Mouse (Mus musculus) midbrain, embryonic 15.5 days (tissue): Measurements from ENCODE around the gene Syt12. TPM values are rescaled to one million over a fixed set of nuclear protein-coding genes. Genes with fewer than 3 reads are reported as not detected.
A peak's percentile ranks its signal among the peaks of the same experiment; 100 is the strongest.
"Not testable (repeated sequence)": the region's sequence is repeated elsewhere in the genome, so short reads cannot be mapped to it uniquely, and the experiment has no call there.

ENCODE experiments used
- ATAC-seq: fragments of 200-750 bp; cut with Nextera tagmentation; replicated peaks from 2 replicates; pipeline ENCODE4 v1.8.0; 2017; ENCODE audit warnings: moderate TSS enrichment
- H3K27ac ChIP-seq: fragments of 300-500 bp; sonication (generic); 2 replicates; pipeline ENCODE4 v1.5.1; 2015; ENCODE audit warnings: mild to moderate bottlenecking, inconsistent platforms
- H3K27me3 ChIP-seq: fragments of 300-500 bp; sonication (generic); replicated peaks from 2 replicates; pipeline ENCODE4 v1.6.1; 2015; ENCODE audit warnings: inconsistent platforms
- H3K36me3 ChIP-seq: fragments of 300-500 bp; sonication (generic); replicated peaks from 2 replicates; pipeline ENCODE4 v1.6.1; 2015; ENCODE audit warnings: inconsistent platforms
- H3K4me1 ChIP-seq: fragments of 300-500 bp; sonication (generic); 2 replicates; pipeline ENCODE4 v1.6.1; 2015; ENCODE audit warnings: inconsistent platforms
- H3K4me2 ChIP-seq: fragments of 300-500 bp; sonication (generic); 2 replicates; pipeline ENCODE4 v1.6.1; 2015; ENCODE audit warnings: inconsistent platforms, mild to moderate bottlenecking, moderate library complexity
- H3K4me3 ChIP-seq: fragments of 300-500 bp; sonication (generic); 2 replicates; pipeline ENCODE4 v1.5.1; 2015; ENCODE audit warnings: mild to moderate bottlenecking, inconsistent platforms
- H3K9ac ChIP-seq: fragments of 300-500 bp; sonication (generic); 2 replicates; pipeline ENCODE4 v1.6.1; 2015; ENCODE audit warnings: mild to moderate bottlenecking, inconsistent platforms
- H3K9me3 ChIP-seq: fragments of 300-500 bp; sonication (generic); 2 replicates; pipeline ENCODE4 v1.6.1; 2016; ENCODE audit warnings: inconsistent platforms
- WGBS: fragments of 180-500 bp; shearing (Covaris S2); methylation state at CpG from one replicate; pipeline ENCODE4 v1.1.7; 2015; ENCODE audit warnings: mixed read lengths; 5-methylcytosine and 5-hydroxymethylcytosine counted together
- polyA plus RNA-seq: library from polyadenylated mRNA; unstranded; fragments of >200 nt; fragmentation: Nextera tagmentation; extraction: Ambion mirVana; gene quantifications from 2 replicates; pipeline ENCODE4 v1.2.1, GENCODE M21; 2015

The Syt12 gene
- polyA plus RNA-seq, 1 experiment from 2014 or later = 3.6 TPM

DNA sequence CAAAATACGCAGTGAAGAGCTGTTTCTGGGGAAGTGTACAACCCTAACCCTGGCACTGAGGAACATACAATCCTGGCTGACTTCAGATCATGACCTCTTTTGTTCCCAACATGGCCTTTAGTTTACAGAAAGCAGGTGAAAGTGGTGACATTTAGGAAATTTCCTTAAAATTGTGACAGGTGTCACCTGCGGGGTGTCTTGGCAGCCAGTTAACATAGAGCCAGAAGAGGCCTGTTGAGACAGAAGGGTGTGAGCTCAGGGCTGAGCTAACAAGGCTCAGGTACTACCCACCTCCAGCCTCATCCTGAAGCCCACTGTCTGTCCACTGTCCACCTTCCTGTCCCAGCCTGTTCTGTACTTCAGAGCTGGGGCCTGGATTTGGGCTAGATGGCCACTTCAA lies 2.8 kb upstream of the Syt12 start:
- H3K4me2 ChIP-seq = no peak overlapping the region
- WGBS = 89% methylated on average over 2 of the region's 2 CpGs
- no peak overlapping the region for H3K9ac ChIP-seq
- no peak for ATAC-seq
- no peaks in the 10 kb centered on the region for H3K9me3 ChIP-seq
- H3K36me3 ChIP-seq = no peaks in the 10 kb centered on the region
- peaks cover 30% of the 10 kb centered on the region for H3K27me3 ChIP-seq
- H3K4me1 ChIP-seq = peaks cover 13% of the 10 kb centered on the region
- H3K27ac ChIP-seq = no peak overlapping the region
- no peak overlapping the region for H3K4me3 ChIP-seq

DNA sequence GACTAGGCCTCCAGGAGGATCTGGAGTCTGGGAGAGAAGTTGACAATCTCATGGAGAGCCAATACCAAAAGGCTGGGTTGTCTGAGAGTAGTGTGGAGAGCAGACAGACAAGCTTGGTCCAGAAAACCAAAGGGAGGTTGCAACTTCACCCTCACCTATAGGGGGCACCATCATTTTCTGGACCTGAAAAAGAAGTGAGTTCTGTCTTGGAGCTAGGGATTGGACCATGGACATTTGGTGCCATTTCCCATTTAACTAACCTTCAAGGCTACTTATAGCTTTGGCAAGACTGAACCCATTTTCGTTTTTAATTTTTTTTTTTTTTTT lies 906 bp upstream of the Syt12 start:
- Histone ChIP-seq H3K4me3 (no peak overlapping the region), H3K9me3 (no peaks in the 10 kb centered on the region), H3K4me2 (no peak overlapping the region), H3K27ac (no peak overlapping the region), H3K36me3 (no peaks in the 10 kb centered on the region), H3K9ac (no peak overlapping the region), H3K27me3 (peaks cover 31% of the 10 kb centered on the region), H3K4me1 (peaks cover 13% of the 10 kb centered on the region)
- no peak for ATAC-seq
- WGBS = 33% methylated on average over 1 of the region's 1 CpGs

DNA sequence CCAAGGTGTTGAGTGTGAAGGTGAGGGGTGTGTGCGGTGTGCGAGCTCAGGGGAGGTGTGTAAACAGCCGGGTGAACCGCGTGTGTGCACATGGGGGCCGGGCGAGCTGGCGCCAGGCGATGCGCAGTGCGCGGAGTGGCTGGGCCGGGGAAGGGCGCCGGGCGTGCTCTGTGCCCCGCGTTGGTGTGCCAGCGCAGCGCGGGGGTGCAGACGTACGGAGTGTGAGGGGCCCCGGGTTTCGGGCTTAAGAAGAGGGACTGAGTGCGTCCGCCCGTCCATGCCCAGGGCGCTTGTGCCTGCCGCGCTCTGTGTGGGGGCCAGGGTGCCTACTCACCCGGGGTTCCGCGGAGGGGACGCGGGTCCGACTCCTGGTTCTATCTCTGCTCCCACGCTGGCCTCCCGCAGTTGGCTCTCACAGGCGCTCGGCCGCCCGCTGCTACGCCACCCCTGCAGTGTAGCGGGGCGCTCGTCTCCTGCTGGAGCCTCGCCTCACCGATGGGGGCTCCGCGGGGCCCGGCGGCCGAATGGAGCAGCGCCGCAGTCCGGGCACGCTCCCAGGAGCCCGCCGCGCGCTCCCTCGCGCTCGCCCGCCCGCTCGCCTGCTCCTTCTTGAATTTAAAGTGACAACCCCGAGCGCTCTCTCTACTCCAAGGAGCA lies 518 bp downstream of the Syt12 start:
- Histone ChIP-seq H3K9ac (peak overlapping the region; percentile 53), H3K4me1 (peaks cover 13% of the 10 kb centered on the region), H3K9me3 (no peaks in the 10 kb centered on the region), H3K27ac (0 out of 2 replicates have a peak overlapping the region, but pooled peaks have one; percentile 17), H3K4me2 (peak overlapping the region; percentile 99), H3K27me3 (peaks cover 31% of the 10 kb centered on the region), H3K4me3 (peak overlapping the region; percentile 58), H3K36me3 (no peaks in the 10 kb centered on the region)
- peak; percentile 81 for ATAC-seq
- under 1% methylated on average over 70 of the region's 70 CpGs for WGBS

DNA sequence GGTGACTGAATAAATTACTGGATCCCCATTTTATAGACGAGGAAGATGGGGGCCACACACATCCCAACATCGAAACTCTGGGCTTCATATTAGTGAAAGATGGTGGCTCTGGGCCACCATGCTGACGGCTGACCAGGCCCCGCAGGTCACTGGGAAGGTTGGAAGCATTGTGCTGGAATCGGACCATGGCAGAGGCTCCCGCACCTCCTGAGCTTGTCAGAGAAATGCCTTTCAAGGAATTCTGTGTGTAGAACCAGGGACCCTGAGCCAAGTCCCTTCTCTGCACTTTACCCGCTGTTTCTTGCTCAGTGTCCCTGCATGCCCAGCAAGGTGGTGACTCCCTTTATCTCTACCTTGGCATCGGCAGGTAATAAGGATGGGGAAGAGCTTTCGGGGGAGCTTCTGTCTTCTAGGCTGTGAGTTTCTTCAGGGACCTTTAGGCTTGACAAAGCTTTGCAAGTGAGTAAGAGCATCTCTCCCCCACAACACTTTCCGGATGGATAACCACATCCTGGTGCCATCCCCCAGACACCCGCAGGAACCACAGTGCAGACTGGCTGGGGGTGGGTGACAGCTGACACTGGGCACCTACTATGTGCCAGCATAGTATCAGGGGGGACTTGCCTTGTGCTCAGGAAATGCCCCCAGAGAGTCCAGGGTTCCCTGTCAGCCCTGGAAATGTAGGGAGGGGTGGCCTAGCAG lies 1.9 kb downstream of the Syt12 start:
- no peaks in the 10 kb centered on the region for H3K9me3 ChIP-seq
- peaks cover 31% of the 10 kb centered on the region for H3K27me3 ChIP-seq
- H3K27ac ChIP-seq = no peak overlapping the region
- H3K4me3 ChIP-seq = no peak overlapping the region
- H3K4me2 ChIP-seq = no peak overlapping the region
- H3K4me1 ChIP-seq = peaks cover 13% of the 10 kb centered on the region
- no peaks in the 10 kb centered on the region for H3K36me3 ChIP-seq
- H3K9ac ChIP-seq = no peak overlapping the region
- ATAC-seq = no peak
- 78% methylated on average over 11 of the region's 11 CpGs for WGBS

- ATAC-seq = no peak
- H3K9ac ChIP-seq = no peak overlapping the region
- no peaks in the 10 kb centered on the region for H3K9me3 ChIP-seq
- WGBS = 54% methylated on average over 3 of the region's 3 CpGs
- no peak overlapping the region for H3K4me3 ChIP-seq
- H3K4me1 ChIP-seq = peaks cover 13% of the 10 kb centered on the region
- H3K36me3 ChIP-seq = no peaks in the 10 kb centered on the region
- no peak overlapping the region for H3K4me2 ChIP-seq
- peaks cover 31% of the 10 kb centered on the region for H3K27me3 ChIP-seq
- no peak overlapping the region for H3K27ac ChIP-seq
These were observed 2.5 kb downstream of the Syt12 start for GRCm38 (mm10) chr19:4474739-4475138.

- H3K4me1 ChIP-seq = peaks cover 13% of the 10 kb centered on the region
- no peak overlapping the region for H3K4me2 ChIP-seq
- H3K27ac ChIP-seq = no peak overlapping the region
- H3K4me3 ChIP-seq = no peak overlapping the region
- no peaks in the 10 kb centered on the region for H3K36me3 ChIP-seq
- 92% methylated on average over 5 of the region's 5 CpGs for WGBS
- H3K9me3 ChIP-seq = no peaks in the 10 kb centered on the region
- no peak overlapping the region for H3K9ac ChIP-seq
- peaks cover 27% of the 10 kb centered on the region for H3K27me3 ChIP-seq
- no peak for ATAC-seq
These were observed 3.7 kb downstream of the Syt12 start for GRCm38 (mm10) chr19:4473549-4473948.

DNA sequence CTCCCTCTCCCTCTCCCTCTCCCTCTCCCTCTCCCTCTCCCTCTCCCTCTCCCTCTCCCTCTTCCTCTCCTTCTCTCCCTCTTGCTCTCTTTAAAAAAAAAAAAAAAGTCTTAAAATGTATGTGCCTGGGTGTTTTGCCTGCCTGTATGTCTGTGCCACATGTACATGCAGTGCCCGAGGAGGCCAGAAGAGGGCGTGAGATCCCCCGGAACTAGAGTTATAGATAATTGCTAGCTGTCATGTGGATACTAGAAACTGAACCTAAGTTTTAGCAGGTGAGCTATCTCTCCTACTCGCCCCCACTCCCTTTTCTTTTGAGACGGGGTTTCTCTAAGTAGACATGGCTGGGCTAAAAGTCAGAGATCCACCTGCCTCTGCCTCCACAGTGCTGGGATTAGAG lies 8.9 kb downstream of the Syt12 start:
- Histone ChIP-seq H3K36me3 (no peaks in the 10 kb centered on the region), H3K4me3 (no peak overlapping the region), H3K4me2 (no peak overlapping the region), H3K9me3 (no peaks in the 10 kb centered on the region), H3K27me3 (no peaks in the 10 kb centered on the region), H3K4me1 (no peaks in the 10 kb centered on the region), H3K27ac (no peak overlapping the region), H3K9ac (no peak overlapping the region)
- WGBS = 41% methylated on average over 5 of the region's 5 CpGs
- no peak for ATAC-seq

- H3K36me3 ChIP-seq = no peaks in the 10 kb centered on the region
- H3K9ac ChIP-seq = no peak overlapping the region
- H3K4me2 ChIP-seq = no peak overlapping the region
- ATAC-seq = no peak
- H3K4me1 ChIP-seq = no peaks in the 10 kb centered on the region
- no peaks in the 10 kb centered on the region for H3K9me3 ChIP-seq
- H3K4me3 ChIP-seq = no peak overlapping the region
- no peaks in the 10 kb centered on the region for H3K27me3 ChIP-seq
- no peak overlapping the region for H3K27ac ChIP-seq
- WGBS = 91% methylated on average over 4 of the region's 4 CpGs
These were observed 12.6 kb downstream of the Syt12 start for GRCm38 (mm10) chr19:4464666-4465065.

- no peaks in the 10 kb centered on the region for H3K9me3 ChIP-seq
- H3K9ac ChIP-seq = no peak overlapping the region
- H3K4me1 ChIP-seq = no peaks in the 10 kb centered on the region
- no peaks in the 10 kb centered on the region for H3K27me3 ChIP-seq
- H3K36me3 ChIP-seq = no peaks in the 10 kb centered on the region
- ATAC-seq = no peak
- H3K4me3 ChIP-seq = no peak overlapping the region
- no peak overlapping the region for H3K4me2 ChIP-seq
- 83% methylated on average over 8 of the region's 8 CpGs for WGBS
- no peak overlapping the region for H3K27ac ChIP-seq
These were observed 15.3 kb downstream of the Syt12 start for GRCm38 (mm10) chr19:4461981-4462380.

GRCm38 (mm10) chr19:4456227-4456626 lies 21.0 kb downstream of the Syt12 start:
- Histone ChIP-seq H3K4me2 (no peak overlapping the region), H3K4me3 (no peak overlapping the region), H3K4me1 (no peaks in the 10 kb centered on the region), H3K9ac (no peak overlapping the region), H3K9me3 (no peaks in the 10 kb centered on the region), H3K27me3 (no peaks in the 10 kb centered on the region), H3K27ac (no peak overlapping the region), H3K36me3 (no peaks in the 10 kb centered on the region)
- 7% methylated on average over 11 of the region's 11 CpGs for WGBS
- no peak for ATAC-seq

DNA sequence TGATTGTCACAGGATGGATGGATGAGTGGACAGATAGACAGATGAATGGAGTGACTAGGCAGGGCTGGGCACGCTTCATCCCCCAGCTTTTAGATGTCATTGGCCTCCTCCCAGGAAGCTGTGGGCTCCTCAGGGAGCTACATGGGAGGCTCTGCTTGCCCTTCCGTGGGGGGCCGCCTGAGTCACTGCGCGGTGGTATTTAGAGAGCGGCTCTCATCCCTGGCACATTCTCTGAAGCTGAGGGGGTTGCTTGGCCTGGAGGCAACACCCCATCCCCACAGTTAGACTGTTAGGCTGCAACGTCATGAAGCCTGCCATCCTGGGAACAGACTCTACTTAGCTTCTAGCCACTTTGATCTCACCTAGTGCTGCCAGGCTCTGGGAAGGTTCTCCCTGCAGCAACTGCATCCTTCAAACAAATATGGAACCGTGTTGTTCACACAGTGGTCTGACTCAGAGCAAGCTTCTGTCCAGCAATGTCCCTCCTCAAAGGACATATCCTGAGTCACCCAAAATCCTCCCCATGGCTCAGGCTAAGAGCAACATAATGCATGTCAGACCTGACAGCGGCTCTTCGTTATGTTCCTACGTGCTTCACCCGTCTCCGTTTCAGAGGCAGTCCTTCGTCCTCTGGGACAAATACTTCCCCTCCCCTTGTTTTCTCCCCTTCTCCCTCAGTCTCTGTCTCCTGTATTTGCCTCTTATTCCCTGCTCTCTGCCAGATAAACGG lies 22.0 kb downstream of the Syt12 start:
- 74% methylated on average over 15 of the region's 15 CpGs for WGBS
- no peak for ATAC-seq
- H3K4me2 ChIP-seq = no peak overlapping the region
- no peaks in the 10 kb centered on the region for H3K27me3 ChIP-seq
- H3K36me3 ChIP-seq = no peaks in the 10 kb centered on the region
- H3K4me3 ChIP-seq = no peak overlapping the region
- H3K9ac ChIP-seq = no peak overlapping the region
- no peaks in the 10 kb centered on the region for H3K4me1 ChIP-seq
- H3K9me3 ChIP-seq = no peaks in the 10 kb centered on the region
- H3K27ac ChIP-seq = no peak overlapping the region

GRCm38 (mm10) chr19:4454040-4454439 lies 23.2 kb downstream of the Syt12 start:
- not testable (repeated sequence) for H3K27ac ChIP-seq, H3K9me3 ChIP-seq, H3K4me1 ChIP-seq, H3K4me2 ChIP-seq, H3K36me3 ChIP-seq, H3K9ac ChIP-seq, H3K27me3 ChIP-seq, ATAC-seq, H3K4me3 ChIP-seq
- 76% methylated on average over 1 of the region's 1 CpGs for WGBS
